Mouse (Mus musculus) midbrain, embryonic 13.5 days (tissue): ENCODE results near the gene Capns2. TPM values are rescaled to one million over a fixed set of nuclear protein-coding genes. Genes with fewer than 3 reads are reported as not detected.

Experiments
- ATAC-seq: fragments of 200-750 bp; cut with Nextera tagmentation; 2 replicates; pipeline ENCODE4 v1.8.0; 2017; ENCODE audit warnings: mild to moderate bottlenecking, moderate TSS enrichment, moderate library complexity
- H3K27ac ChIP-seq: fragments of 300-500 bp; sonication (generic); 2 replicates; pipeline ENCODE4 v1.5.1; 2015; ENCODE audit warnings: inconsistent platforms, mild to moderate bottlenecking, moderate library complexity
- H3K27me3 ChIP-seq: fragments of 300-500 bp; sonication (generic); 2 replicates; pipeline ENCODE4 v1.6.1; 2015; ENCODE audit warnings: mild to moderate bottlenecking, inconsistent platforms
- H3K36me3 ChIP-seq: fragments of 300-500 bp; sonication (generic); 2 replicates; pipeline ENCODE4 v1.6.1; 2015; ENCODE audit warnings: mild to moderate bottlenecking, inconsistent platforms
- H3K4me1 ChIP-seq: fragments of 300-500 bp; sonication (generic); replicated peaks from 2 replicates; pipeline ENCODE4 v1.6.1; 2015; ENCODE audit warnings: inconsistent platforms
- H3K4me2 ChIP-seq: fragments of 300-500 bp; sonication (generic); replicated peaks from 2 replicates; pipeline ENCODE4 v1.6.1; 2015; ENCODE audit warnings: moderate library complexity, mild to moderate bottlenecking, inconsistent platforms
- H3K4me3 ChIP-seq: fragments of 300-500 bp; sonication (generic); replicated peaks from 2 replicates; pipeline ENCODE4 v1.5.1; 2015; ENCODE audit warnings: mild to moderate bottlenecking, inconsistent platforms
- H3K9ac ChIP-seq: fragments of 300-500 bp; sonication (generic); replicated peaks from 2 replicates; pipeline ENCODE4 v1.6.1; 2015; ENCODE audit warnings: mild to moderate bottlenecking, inconsistent platforms
- H3K9me3 ChIP-seq: fragments of 300-500 bp; sonication (generic); 2 replicates; pipeline ENCODE4 v1.6.1; 2016; ENCODE audit warnings: mild to moderate bottlenecking, inconsistent platforms
- WGBS: fragments of 180-500 bp; shearing (Covaris S2); methylation state at CpG from one replicate; pipeline ENCODE4 v1.1.7; 2015; 5-methylcytosine and 5-hydroxymethylcytosine counted together
- microRNA-seq: library from miRNA; unstranded; fragments of <30 nt; microRNA quantifications from one replicate; pipeline ENCODE4, GENCODE M21; 2016
- polyA plus RNA-seq: library from polyadenylated mRNA; unstranded; fragments of >200 nt; fragmentation: Nextera tagmentation; extraction: Ambion mirVana; gene quantifications from 2 replicates; pipeline ENCODE4 v1.2.1, GENCODE M21; 2015

Capns2 gene
- polyA plus RNA-seq, 1 experiment from 2014 or later, result 0.22 TPM

- no peak overlapping the region for H3K9ac ChIP-seq
- H3K4me1 ChIP-seq, result no peaks in the 10 kb centered on the region
- no peak for ATAC-seq
- no peaks in the 10 kb centered on the region for H3K27me3 ChIP-seq
- H3K4me3 ChIP-seq, result no peak overlapping the region
- WGBS, result 93% methylated on average over 3 of the region's 3 CpGs
- no peak overlapping the region for H3K27ac ChIP-seq
- H3K4me2 ChIP-seq, result no peak overlapping the region
- no peaks in the 10 kb centered on the region for H3K36me3 ChIP-seq
- no peaks in the 10 kb centered on the region for H3K9me3 ChIP-seq
Measured at GRCm38 (mm10) chr8:92911477-92911876, 10.3 kb downstream of the Capns2 start.

- no peak overlapping the region for H3K9ac ChIP-seq
- H3K9me3 ChIP-seq, result no peaks in the 10 kb centered on the region
- H3K4me2 ChIP-seq, result no peak overlapping the region
- ATAC-seq, result no peak
- no peaks in the 10 kb centered on the region for H3K4me1 ChIP-seq
- H3K27ac ChIP-seq, result no peak overlapping the region
- no peak overlapping the region for H3K4me3 ChIP-seq
- 91% methylated on average over 7 of the region's 7 CpGs for WGBS
- H3K27me3 ChIP-seq, result no peaks in the 10 kb centered on the region
- no peaks in the 10 kb centered on the region for H3K36me3 ChIP-seq
Measured at GRCm38 (mm10) chr8:92913396-92913795, 12.2 kb downstream of the Capns2 start.

- no peak overlapping the region for H3K9ac ChIP-seq
Measured at GRCm38 (mm10) chr8:92916082-92916481, 14.9 kb downstream of the Capns2 start.

GRCm38 (mm10) chr8:92921768-92922167 is 20.6 kb downstream of the Capns2 start:
- no peak for ATAC-seq
- no peak overlapping the region for H3K4me2 ChIP-seq
- WGBS, result 72% methylated on average over 3 of the region's 3 CpGs
- H3K4me1 ChIP-seq, result no peaks in the 10 kb centered on the region
- no peaks in the 10 kb centered on the region for H3K9me3 ChIP-seq
- H3K27me3 ChIP-seq, result no peaks in the 10 kb centered on the region
- no peaks in the 10 kb centered on the region for H3K36me3 ChIP-seq
- no peak overlapping the region for H3K9ac ChIP-seq
- H3K4me3 ChIP-seq, result no peak overlapping the region
- H3K27ac ChIP-seq, result no peak overlapping the region

More at GRCm38 (mm10) chr8:92916082-92916481, 14.9 kb downstream of the Capns2 start:
- Histone ChIP-seq H3K4me1 (no peaks in the 10 kb centered on the region), H3K27me3 (no peaks in the 10 kb centered on the region), H3K36me3 (no peaks in the 10 kb centered on the region), H3K4me3 (no peak overlapping the region), H3K9me3 (no peaks in the 10 kb centered on the region), H3K27ac (no peak overlapping the region), H3K4me2 (no peak overlapping the region)
- no peak for ATAC-seq
- 85% methylated on average over 3 of the region's 3 CpGs for WGBS

GRCm38 (mm10) chr8:92928986-92929385 is 27.8 kb downstream of the Capns2 start:
- Histone ChIP-seq H3K4me3 (no peak overlapping the region), H3K36me3 (no peaks in the 10 kb centered on the region), H3K27ac (no peak overlapping the region), H3K27me3 (no peaks in the 10 kb centered on the region), H3K4me1 (no peaks in the 10 kb centered on the region), H3K9ac (no peak overlapping the region), H3K9me3 (no peaks in the 10 kb centered on the region), H3K4me2 (no peak overlapping the region)
- ATAC-seq, result no peak
- WGBS, result 74% methylated on average over 4 of the region's 4 CpGs

GRCm38 (mm10) chr8:92938056-92938455 is 36.8 kb downstream of the Capns2 start:
- H3K36me3 ChIP-seq, result no peaks in the 10 kb centered on the region
- H3K9me3 ChIP-seq, result no peaks in the 10 kb centered on the region
- WGBS, result 86% methylated on average over 4 of the region's 4 CpGs
- H3K27ac ChIP-seq, result no peak overlapping the region
- H3K9ac ChIP-seq, result no peak overlapping the region
- H3K4me3 ChIP-seq, result no peak overlapping the region
- no peaks in the 10 kb centered on the region for H3K27me3 ChIP-seq
- H3K4me1 ChIP-seq, result no peaks in the 10 kb centered on the region
- H3K4me2 ChIP-seq, result no peak overlapping the region
- no peak for ATAC-seq

GRCm38 (mm10) chr8:92949071-92949470 is 47.9 kb downstream of the Capns2 start:
- WGBS, result 91% methylated on average over 4 of the region's 4 CpGs
- ATAC-seq, result no peak
- Histone ChIP-seq H3K4me1 (no peaks in the 10 kb centered on the region), H3K27me3 (no peaks in the 10 kb centered on the region), H3K9ac (no peak overlapping the region), H3K9me3 (no peaks in the 10 kb centered on the region), H3K27ac (no peak overlapping the region), H3K4me2 (no peak overlapping the region), H3K36me3 (no peaks in the 10 kb centered on the region), H3K4me3 (no peak overlapping the region)

- ATAC-seq, result no peak
- 86% methylated on average over 12 of the region's 12 CpGs for WGBS
Measured at GRCm38 (mm10) chr8:92950639-92951371, 49.6 kb downstream of the Capns2 start.

More at GRCm38 (mm10) chr8:92950639-92951371, 49.6 kb downstream of the Capns2 start:
- Histone ChIP-seq H3K27ac (no peak overlapping the region), H3K9me3 (no peaks in the 10 kb centered on the region), H3K4me2 (no peak overlapping the region), H3K27me3 (no peaks in the 10 kb centered on the region), H3K4me1 (no peaks in the 10 kb centered on the region), H3K36me3 (no peaks in the 10 kb centered on the region), H3K4me3 (no peak overlapping the region), H3K9ac (no peak overlapping the region)

Small RNAs within 50 kb of the gene (microRNA-seq; reads per million reads assigned to microRNA genes)
- gene Gm22151, result not detected

Other genes starting within 250 kb of the Capns2 start
- gene Irx6, start 227.1 kb upstream of the Capns2 start, polyA plus RNA-seq, result 4.0 and 6.6 TPM in 2 replicates
- gene Mmp2, start 74.1 kb upstream of the Capns2 start, polyA plus RNA-seq, result 17.1 and 18.1 TPM in 2 replicates
- 3.8 and 5.4 TPM in 2 replicates for gene Lpcat2, start 46.1 kb upstream of the Capns2 start, polyA plus RNA-seq
- gene Slc6a2, start 58.7 kb downstream of the Capns2 start, polyA plus RNA-seq, result 0.34 and 0.73 TPM in 2 replicates
- gene Ces1a, start 146.8 kb downstream of the Capns2 start, polyA plus RNA-seq, result not detected in 2 replicates
- not detected in 2 replicates for gene Ces1b, start 178.6 kb downstream of the Capns2 start, polyA plus RNA-seq
- gene Ces1c, start 229.9 kb downstream of the Capns2 start, polyA plus RNA-seq, result not detected in 2 replicates